Mouse (Mus musculus): ENCODE results near the gene Selplg.

DNA sequence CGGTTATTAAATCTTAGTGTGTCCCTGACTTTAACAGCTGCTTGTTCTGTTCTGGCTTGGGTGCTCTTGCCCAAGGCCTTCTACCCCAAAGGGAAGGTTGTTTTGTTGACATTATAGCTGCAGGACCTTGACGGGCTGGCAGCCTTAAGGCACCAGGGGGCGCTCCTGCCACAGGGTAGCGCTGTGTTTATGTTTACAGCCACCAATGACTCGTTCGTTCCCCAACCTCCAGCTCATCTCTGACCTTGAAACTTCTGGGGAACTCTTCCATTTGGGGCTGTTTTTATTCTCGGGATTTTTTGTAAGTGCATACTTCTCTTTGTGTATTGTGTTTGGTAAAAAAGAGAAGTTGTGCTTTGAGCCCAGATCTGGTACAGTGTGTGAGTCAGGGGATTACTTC lies 58.8 kb downstream of the Selplg start:
- TF ChIP-seq CTCF (IDR thresholded peaks at IDR 0.05; ENCODE audit: extremely low read depth, insufficient read depth, low read length) (peak; percentile 84), POLR2A (IDR thresholded peaks at IDR 0.05; ENCODE audit: extremely low read depth, insufficient read depth, low read length) (no peak)

Data from cortical plate, adult 2 months (tissue).